Mouse (Mus musculus) heart, adult 2 months (tissue): ENCODE measurements around the gene Sfta2. TPM values are rescaled to one million over a fixed set of nuclear protein-coding genes. Genes with fewer than 3 reads are reported as not detected.

ENCODE experiments used
- DNase-seq, 2 experiments: peaks; one replicate each; pipeline ENCODE4 v3.0.0; 2021
- H3K27ac ChIP-seq: fragments of 200-600 bp; 2 replicates; pipeline ENCODE4 v1.8.1; 2022
- H3K27me3 ChIP-seq: fragments of 200-500 bp; 2 replicates; pipeline ENCODE4 v1.6.1; 2012; ENCODE audit warnings: mild to moderate bottlenecking, low read length, inconsistent platforms, mixed read lengths; ENCODE audit not compliant: control insufficient read depth, insufficient read depth
- H3K36me3 ChIP-seq: fragments of 200-500 bp; 2 replicates; pipeline ENCODE4 v1.6.1; 2012; ENCODE audit warnings: low read length, inconsistent platforms; ENCODE audit not compliant: control insufficient read depth, insufficient read depth
- H3K4me1 ChIP-seq: fragments of 200-500 bp; 2 replicates; pipeline ENCODE4 v1.6.1; 2011; ENCODE audit warnings: low read length; ENCODE audit not compliant: control insufficient read depth, insufficient read depth
- H3K4me3 ChIP-seq: fragments of 200-600 bp; 2 replicates; pipeline ENCODE4 v1.8.1; 2022
- H3K79me2 ChIP-seq: fragments of 200-500 bp; replicated peaks from 2 replicates; pipeline ENCODE4 v1.6.1; 2012; ENCODE audit warnings: mild to moderate bottlenecking, inconsistent platforms, low read length, moderate library complexity, mixed read lengths; ENCODE audit not compliant: control insufficient read depth, insufficient read depth
- H3K9ac ChIP-seq: fragments of 200-500 bp; 2 replicates; pipeline ENCODE4 v1.6.1; 2012; ENCODE audit warnings: low read depth, mild to moderate bottlenecking, control low read depth, inconsistent platforms, low read length, mixed read lengths
- CTCF ChIP-seq: fragments of 200-600 bp; IDR thresholded peaks from 2 replicates; pipeline ENCODE4 v1.8.1; 2022; ENCODE audit warnings: antibody characterized with exemption, mild to moderate bottlenecking, moderate library complexity
- EP300 ChIP-seq: fragments of 200-500 bp; IDR thresholded peaks from 2 replicates; pipeline ENCODE4 v1.6.1; 2011; ENCODE audit warnings: low read depth, low read length, control low read depth; ENCODE audit not compliant: insufficient read depth
- POLR2A ChIP-seq: fragments of 200-500 bp; IDR thresholded peaks from 2 replicates; pipeline ENCODE4 v1.6.1; 2011; ENCODE audit warnings: mild to moderate bottlenecking, low read depth, low read length, control low read depth; ENCODE audit not compliant: insufficient read depth
- WGBS: fragments of 180-500 bp; shearing (Covaris S2); methylation state at CpG from one replicate; pipeline ENCODE4 v1.1.7; 2018; 5-methylcytosine and 5-hydroxymethylcytosine counted together
- intact Hi-C: fragments of 180-260 bp; cut with DNase I; formaldehyde crosslinking; loops from one replicate; pipeline ENCODE4 v1.15.1; 2025
- polyA plus RNA-seq: library from polyadenylated mRNA; depleted of rRNA; stranded (reverse); fragments of >200 nt; gene quantifications from 2 replicates; pipeline ENCODE4 v1.2.3, GENCODE M21; 2012
- total RNA-seq, 2 experiments: library from RNA; stranded (reverse); gene quantifications; 2 replicates each; pipeline ENCODE4 v1.2.3; 2021

Sfta2 gene
- total and polyA plus RNA-seq, 3 experiments = 0.47 TPM; not detected in 2

DNA sequence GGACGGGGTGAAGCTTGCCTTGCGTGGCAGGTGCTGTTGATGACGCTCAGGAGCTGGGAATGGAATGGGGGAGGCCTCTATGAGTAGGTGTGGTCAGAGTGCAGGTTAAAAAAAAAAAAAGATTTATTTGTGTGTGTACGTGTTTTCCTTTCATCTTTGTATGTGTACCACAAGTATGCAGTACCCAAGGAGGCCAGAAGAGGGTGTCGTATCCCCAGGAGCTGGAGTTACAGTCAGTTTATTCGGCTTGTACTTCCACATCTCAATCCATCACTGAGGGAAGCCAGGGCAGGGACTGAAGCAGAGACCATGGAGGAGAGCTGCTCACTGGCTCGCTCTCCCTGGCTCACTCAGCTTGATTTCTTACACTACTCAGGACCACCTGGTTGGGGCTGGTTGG, 29.9 kb upstream of the Sfta2 start:
- Histone ChIP-seq H3K36me3 (no peaks in the 10 kb centered on the region), H3K27me3 (no peaks in the 10 kb centered on the region)
- intact Hi-C loops = no loop called here

DNA sequence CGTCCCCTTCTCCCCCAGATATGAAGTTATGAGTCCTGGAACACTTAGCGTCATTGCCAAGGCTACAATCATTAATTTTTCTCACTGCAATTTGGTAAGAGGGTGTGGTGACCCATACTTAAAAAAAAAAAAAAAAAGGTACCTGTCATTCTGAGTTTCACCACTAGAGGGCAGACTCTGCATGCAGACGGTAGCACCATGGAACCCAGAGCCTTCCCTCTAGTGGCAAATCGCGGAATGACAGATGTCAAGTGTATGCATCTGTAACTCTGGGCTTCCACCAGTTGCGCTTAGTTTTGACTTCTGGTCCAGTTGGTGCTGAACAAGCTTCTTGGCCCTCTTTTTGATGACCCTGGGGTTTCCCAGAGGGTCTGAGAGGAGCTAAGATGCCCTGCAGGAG, 23.1 kb upstream of the Sfta2 start:
- Histone ChIP-seq H3K9ac (no peak overlapping the region), H3K4me1 (no peaks in the 10 kb centered on the region), H3K27ac (no peak overlapping the region), H3K27me3 (no peaks in the 10 kb centered on the region), H3K79me2 (no peaks in the 10 kb centered on the region), H3K36me3 (no peaks in the 10 kb centered on the region), H3K4me3 (no peak overlapping the region)
- intact Hi-C loops = loop anchor here (2.0 kb wide), 1 partner anchor 33 kb away; no protein-coding TSS in a partner anchor
- 18% methylated on average over 6 of the region's 6 CpGs for WGBS
- peak; percentile 61 to 77 for DNase-seq
- TF ChIP-seq POLR2A (no peak), CTCF (peak; percentile 98), EP300 (peak; percentile 73)

More for the DNA sequence above, 29.9 kb upstream of the Sfta2 start:
- H3K79me2 ChIP-seq = no peaks in the 10 kb centered on the region
- no peak for TF ChIP-seq CTCF
- no peak for TF ChIP-seq POLR2A
- no peak for TF ChIP-seq EP300
- no peak overlapping the region for H3K9ac ChIP-seq
- no peak overlapping the region for H3K27ac ChIP-seq
- H3K4me3 ChIP-seq = no peak overlapping the region
- DNase-seq = no peak
- H3K4me1 ChIP-seq = no peaks in the 10 kb centered on the region
- WGBS = 98% methylated on average over 7 of the region's 7 CpGs

DNA sequence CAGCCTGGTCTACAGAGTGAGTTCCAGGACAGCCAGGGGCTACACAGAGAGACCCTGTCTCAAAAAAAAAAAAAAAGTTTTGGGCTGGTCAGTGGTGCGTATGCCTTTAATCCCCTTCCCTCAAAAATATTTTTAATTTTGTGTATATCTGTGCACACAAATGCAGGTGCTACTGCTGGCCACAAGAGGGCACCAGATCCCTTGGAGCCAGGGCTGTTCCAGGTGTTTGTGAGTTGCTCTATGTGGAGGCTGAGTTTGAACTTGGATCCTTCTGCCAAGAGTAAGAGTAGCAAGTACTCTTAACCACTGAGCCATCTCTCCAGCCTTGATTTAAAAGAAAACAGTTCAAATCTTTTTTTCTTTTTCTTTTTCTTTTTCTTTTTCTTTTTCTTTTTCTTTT, 18.4 kb upstream of the Sfta2 start:
- Histone ChIP-seq H3K27ac (no peak overlapping the region), H3K27me3 (no peaks in the 10 kb centered on the region), H3K79me2 (no peaks in the 10 kb centered on the region), H3K4me1 (no peaks in the 10 kb centered on the region), H3K4me3 (no peak overlapping the region), H3K9ac (no peak overlapping the region), H3K36me3 (no peaks in the 10 kb centered on the region)
- intact Hi-C loops = no loop called here
- TF ChIP-seq EP300 = no peak
- peak; percentile 63 for TF ChIP-seq CTCF
- TF ChIP-seq POLR2A = no peak
- WGBS = 93% methylated on average over 1 of the region's 1 CpGs
- no peak for DNase-seq

DNA sequence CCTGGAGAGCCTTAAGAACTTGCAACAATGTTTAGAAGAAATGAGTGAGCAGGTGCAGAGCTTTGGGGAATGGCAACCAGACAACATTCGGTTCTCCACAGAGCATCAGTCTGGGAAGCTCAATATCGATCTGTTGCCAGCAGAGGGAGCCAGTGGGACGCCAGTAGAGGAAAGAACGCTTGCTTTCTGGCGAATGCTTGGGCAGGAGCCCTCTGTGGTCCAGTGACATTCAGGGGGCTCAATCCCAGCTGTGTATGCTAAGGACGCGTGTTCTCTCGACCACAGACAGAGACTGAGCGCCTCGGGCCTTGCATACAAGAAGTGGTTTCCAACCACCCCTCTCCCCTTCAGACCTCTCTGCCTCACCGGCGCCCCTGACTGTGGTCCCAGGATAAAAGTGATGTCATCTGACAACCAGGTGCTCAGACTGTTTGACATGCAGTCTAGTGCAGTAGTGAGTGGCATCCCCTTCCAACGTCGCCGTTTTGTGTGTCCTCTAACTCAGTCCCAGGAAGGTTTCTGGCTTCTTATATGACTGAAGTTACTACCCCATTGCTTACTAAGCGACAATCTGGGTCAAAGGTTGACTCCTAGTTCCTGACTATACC, 16.9 kb upstream of the Sfta2 start:
- H3K79me2 ChIP-seq = no peaks in the 10 kb centered on the region
- peak; percentile 95 for TF ChIP-seq CTCF
- no peak for TF ChIP-seq POLR2A
- no peak for TF ChIP-seq EP300
- H3K4me3 ChIP-seq = no peak overlapping the region
- intact Hi-C loops = no loop called here
- no peaks in the 10 kb centered on the region for H3K36me3 ChIP-seq
- H3K9ac ChIP-seq = no peak overlapping the region
- no peaks in the 10 kb centered on the region for H3K27me3 ChIP-seq
- no peak overlapping the region for H3K27ac ChIP-seq
- DNase-seq = peak; percentile 63 to 79
- WGBS = 13% methylated on average over 16 of the region's 16 CpGs
- no peaks in the 10 kb centered on the region for H3K4me1 ChIP-seq

DNA sequence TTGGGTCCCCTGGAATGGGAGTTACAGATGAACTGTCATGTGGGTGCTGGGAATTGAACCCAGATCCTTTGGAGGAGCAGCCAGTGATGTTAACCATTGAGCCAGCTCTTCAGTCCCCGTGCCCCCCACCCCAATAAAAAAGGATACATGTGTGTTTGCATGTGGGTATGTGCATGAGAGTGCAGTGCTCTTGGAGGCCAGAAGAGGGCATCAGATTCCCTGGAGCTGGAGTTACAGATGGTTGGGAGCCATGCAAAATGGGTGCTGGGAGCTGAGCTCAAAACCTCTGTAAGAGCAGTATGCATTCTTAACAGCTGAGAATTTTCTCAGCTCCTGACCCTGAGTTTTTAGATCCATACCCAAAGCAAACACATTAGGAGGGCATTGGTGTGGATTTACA, 14.1 kb upstream of the Sfta2 start:
- no peak overlapping the region for H3K9ac ChIP-seq
- no peaks in the 10 kb centered on the region for H3K27me3 ChIP-seq
- TF ChIP-seq CTCF (no peak), EP300 (no peak), POLR2A (no peak)
- peaks cover 2% of the 10 kb centered on the region for H3K4me1 ChIP-seq
- WGBS = 61% methylated on average over 1 of the region's 1 CpGs
- no peaks in the 10 kb centered on the region for H3K36me3 ChIP-seq
- H3K79me2 ChIP-seq = no peaks in the 10 kb centered on the region
- intact Hi-C loops = no loop called here
- no peak for DNase-seq
- H3K4me3 ChIP-seq = no peak overlapping the region
- H3K27ac ChIP-seq = no peak overlapping the region

DNA sequence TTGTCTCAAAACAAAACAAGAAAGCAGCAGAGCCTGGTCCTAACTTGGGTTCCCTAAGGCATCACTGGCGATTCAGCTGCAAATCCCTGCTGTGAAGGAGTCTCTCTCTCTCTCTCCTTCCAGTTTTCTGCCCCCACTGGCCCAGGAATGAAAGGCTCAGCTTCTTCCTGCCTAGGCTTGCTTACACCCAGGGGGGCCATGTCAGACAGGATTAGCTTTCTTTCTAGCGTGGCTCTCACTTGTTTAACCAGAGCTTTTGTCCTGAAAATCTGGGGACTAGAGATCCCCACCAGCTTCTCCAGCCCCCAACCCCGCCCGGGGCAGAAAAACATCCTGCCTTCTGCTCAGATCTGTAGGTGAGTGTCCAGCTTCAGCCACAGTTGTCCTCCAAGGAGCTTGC, 13.0 kb upstream of the Sfta2 start:
- no peaks in the 10 kb centered on the region for H3K36me3 ChIP-seq
- 34% methylated on average over 4 of the region's 4 CpGs for WGBS
- H3K27me3 ChIP-seq = no peaks in the 10 kb centered on the region
- no peak overlapping the region for H3K9ac ChIP-seq
- intact Hi-C loops = no loop called here
- no peak overlapping the region for H3K27ac ChIP-seq
- H3K4me1 ChIP-seq = peaks cover 2% of the 10 kb centered on the region
- H3K79me2 ChIP-seq = no peaks in the 10 kb centered on the region
- DNase-seq = no peak
- TF ChIP-seq EP300 (no peak), POLR2A (no peak), CTCF (no peak)
- no peak overlapping the region for H3K4me3 ChIP-seq
